Mouse (Mus musculus): ENCODE data around the gene Zfp553.

DNA sequence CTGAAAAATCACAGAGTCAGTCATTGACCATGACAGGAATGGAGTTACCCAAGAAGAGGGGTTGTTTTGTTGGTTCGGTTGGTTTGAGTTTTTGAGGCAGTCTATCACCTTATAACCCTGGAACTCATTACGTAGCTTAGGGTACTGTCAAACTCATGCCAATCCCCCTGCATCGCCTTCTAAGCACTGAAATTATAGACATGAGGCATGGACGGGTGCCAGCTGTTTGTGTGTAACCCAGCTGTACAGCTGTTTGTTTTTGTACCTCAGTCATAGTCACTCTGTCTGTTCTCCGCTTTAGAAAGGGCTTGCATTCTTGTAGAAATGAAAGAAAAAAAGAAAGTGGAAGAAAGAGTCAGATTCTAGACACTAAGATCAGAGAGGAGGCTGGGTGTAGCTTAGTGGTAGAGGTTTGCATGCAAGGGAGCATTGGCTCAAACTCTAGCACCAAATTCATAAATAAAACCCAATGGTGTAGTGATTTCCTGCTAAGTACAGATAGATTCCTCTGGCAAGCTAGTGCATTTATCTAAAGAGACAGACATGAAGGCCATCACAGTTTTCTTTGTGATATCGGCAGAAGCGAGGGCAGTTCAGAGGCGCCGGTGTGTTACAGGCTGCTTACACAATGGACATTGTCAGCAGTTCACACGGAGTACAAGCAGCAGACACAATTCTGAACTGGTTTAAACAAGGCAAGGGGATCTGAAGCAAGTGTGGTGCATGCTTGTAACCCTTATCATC, 29.5 kb downstream of the Zfp553 start:
- TF ChIP-seq POLR2A (IDR thresholded peaks at IDR 0.05; ENCODE audit: borderline replicate concordance, low read depth, low read length): no peak
- TF ChIP-seq CTCF (IDR thresholded peaks at IDR 0.05; ENCODE audit: low read depth, low read length): no peak

Data from bone marrow macrophage, adult 2 months (primary cell).